Mouse (Mus musculus) frontal cortex, postnatal 10 days (tissue): ENCODE measurements around the gene Olfr772.
"Not testable (repeated sequence)": the region's sequence is repeated elsewhere in the genome, so short reads cannot be mapped to it uniquely, and the experiment has no call there.

Experiments
- DNase-seq, 2 experiments: peaks; one replicate each; pipeline ENCODE4 v3.0.0; 2022; ENCODE audit warnings: low spot score in 2 of 2, mixed read lengths in 1 of 2

The Olfr772 gene

DNA sequence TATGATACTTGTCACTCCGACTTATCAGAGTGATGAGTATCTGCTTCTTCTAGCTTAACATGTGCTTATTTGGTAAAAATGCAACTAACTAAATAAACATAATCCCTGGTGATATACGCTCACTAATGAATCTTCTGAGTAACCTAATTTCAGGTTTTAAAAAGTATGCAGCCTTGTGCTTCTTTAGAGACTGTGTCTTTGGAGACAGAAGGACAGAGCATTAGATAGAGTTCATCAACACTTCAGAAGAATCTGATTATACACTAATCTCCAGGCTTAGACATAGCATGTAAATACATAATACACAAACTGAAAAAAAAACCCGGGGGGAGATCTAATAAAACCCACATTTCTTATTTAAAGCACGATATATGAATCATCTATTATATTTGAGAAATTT lies at the start of gene Olfr772:
Gene Olfr772, minus strand, starts transcription at position 101 of the 400 bp plus-strand sequence.
- DNase-seq: not testable (repeated sequence)

DNA sequence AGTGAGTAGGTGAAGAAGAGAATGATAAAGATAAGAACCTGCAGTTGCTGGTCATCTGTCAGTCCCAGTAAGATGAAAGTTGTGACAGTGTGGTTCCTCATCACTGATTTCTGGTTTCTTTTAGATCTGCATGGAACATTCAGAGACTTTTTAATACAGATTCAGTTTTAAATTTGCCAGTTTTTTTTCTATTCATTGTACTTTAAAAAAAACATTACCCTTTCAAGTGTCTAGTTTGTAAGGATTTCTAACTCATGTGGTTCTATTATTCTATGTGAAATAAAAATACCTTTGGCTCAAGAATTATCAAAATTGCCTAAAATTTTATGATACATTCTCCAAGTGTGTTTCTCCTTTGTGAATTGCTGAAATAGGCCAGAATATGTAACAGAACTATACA lies 9.6 kb upstream of the Olfr772 start, which contains the start of gene Olfr773:
Gene Olfr773, minus strand, starts transcription at position 101 of the 400 bp plus-strand sequence.
- DNase-seq: not testable (repeated sequence)

DNA sequence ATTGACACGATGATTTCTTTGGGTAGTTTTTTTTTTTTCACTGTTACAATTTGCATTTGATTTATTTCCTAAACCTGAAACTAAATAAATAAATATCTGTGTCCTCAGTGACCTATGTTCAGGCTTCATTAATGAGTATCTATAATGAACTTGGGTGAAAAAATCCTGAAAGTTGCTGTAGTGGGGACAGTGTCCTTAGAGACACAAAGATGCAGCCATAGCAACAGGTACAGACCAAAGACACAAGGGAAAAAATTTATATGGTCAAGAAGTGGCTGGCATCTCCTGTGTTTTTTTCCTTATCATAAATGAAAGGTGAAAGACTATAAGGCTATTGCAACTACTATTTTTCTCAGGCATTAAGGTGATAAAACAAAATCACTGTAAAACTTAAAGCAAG lies 13.1 kb downstream of the Olfr772 start, which contains the start of gene Olfr771:
Gene Olfr771, minus strand, starts transcription at position 101 of the 400 bp plus-strand sequence.
- DNase-seq: no peak

DNA sequence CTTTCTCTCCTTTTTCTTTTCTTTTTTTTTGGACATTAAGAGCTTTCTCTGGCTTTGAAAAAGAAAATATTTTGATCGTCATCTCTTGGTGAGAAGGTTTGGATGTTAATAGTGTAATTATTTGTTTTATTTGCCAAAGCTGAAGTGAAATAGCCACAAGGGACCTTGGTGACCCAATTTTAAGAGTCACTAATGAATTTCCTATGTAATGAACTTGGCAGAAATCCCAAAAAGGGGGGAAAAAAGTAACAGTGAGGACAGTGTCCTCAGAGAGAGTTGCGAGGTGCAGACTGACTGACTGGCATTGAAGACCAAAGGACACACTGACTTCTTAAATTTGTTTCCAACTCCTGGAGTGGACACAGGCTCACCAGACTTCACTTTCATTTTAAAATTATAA lies 38.8 kb downstream of the Olfr772 start, which contains the start of gene Olfr770:
Gene Olfr770, minus strand, starts transcription at position 101 of the 400 bp plus-strand sequence.
- no peak for DNase-seq
